Mouse (Mus musculus) liver, postnatal 0 days (tissue): ENCODE results near the gene Itgae.

ENCODE experiments used
- CTCF ChIP-seq: sonication (generic); IDR thresholded peaks from 2 replicates; pipeline ENCODE4 v1.5.1; 2016; ENCODE audit warnings: antibody characterized with exemption, low read depth
- EP300 ChIP-seq: IDR thresholded peaks from 2 replicates; pipeline ENCODE4 v1.6.1; 2016; ENCODE audit warnings: antibody characterized with exemption, low read depth, mild to moderate bottlenecking

- TF ChIP-seq EP300: no peak
- TF ChIP-seq CTCF: no peak
Measured at GRCm38 (mm10) chr11:73044229-73044755, 46.1 kb upstream of the Itgae start.
